Mouse (Mus musculus) lung, adult 2 months (tissue): ENCODE data around the gene Psmc2.

Experiments used
- CTCF ChIP-seq: fragments of 200-500 bp; IDR thresholded peaks from 2 replicates; pipeline ENCODE4 v1.5.1; 2011; ENCODE audit warnings: mild to moderate bottlenecking, low read length, control low read depth; ENCODE audit not compliant: insufficient read depth
- POLR2A ChIP-seq: fragments of 200-500 bp; IDR thresholded peaks from 2 replicates; pipeline ENCODE4 v1.6.1; 2011; ENCODE audit warnings: low read depth, mild to moderate bottlenecking, control low read depth, low read length, borderline replicate concordance; ENCODE audit errors: extremely low read depth

DNA sequence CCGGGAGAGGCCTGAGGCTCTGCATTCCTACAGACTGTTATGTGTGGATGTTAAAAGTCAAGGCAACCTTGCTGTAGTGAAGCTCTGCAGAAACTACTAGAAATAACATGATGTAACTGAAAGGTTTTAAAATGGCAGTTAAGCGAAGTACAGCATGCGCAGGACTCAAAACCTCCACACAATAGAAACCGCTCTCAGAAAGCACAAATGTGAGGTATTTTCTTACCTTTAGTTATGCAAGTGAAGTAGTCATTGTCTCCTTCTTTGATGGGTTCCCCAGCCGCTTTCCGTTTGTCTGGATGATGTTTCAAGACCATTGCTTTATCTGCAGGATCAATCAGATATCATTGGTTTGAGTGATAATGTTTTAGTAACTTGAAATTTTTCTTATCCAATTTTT, 8.6 kb upstream of the Psmc2 start:
- TF ChIP-seq CTCF, result no peak
- no peak for TF ChIP-seq POLR2A
